Mouse (Mus musculus): ENCODE measurements at regions not wholly inside any gene's neighbourhood (a gene's known extent, or its start where the extent isn't known, plus 50 kb on each side); places are given as distances from the start of the nearest gene placed in this dataset.

DNA sequence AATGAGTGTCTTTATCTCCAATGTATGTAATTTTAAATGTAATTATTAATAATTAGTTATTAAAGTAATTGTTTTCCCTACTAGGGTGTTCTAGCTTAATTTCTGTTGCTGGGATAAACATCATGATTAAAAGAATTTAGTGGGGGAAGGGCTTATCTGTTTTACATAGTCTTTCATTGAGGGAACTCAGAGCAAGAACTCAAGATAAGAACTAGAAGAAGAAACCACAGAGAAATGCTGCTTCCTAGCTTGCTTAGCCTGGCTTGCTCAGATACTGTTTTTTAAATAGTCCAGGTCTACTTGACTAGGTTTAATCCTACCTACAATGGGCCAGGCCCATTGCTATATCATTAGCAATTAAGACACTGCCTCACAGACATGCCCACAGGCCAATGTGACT is 400.3 kb downstream of the Sqor start:
- TF ChIP-seq CTCF (IDR thresholded peaks at IDR 0.05 in 2 of 3, conservative IDR thresholded peaks at IDR 0.05 in 1 of 3; ENCODE audit: control insufficient read depth in 1 of 3, insufficient read depth in 1 of 3, low read depth in 2 of 3, low read length in 3 of 3, poor library complexity in 1 of 3, severe bottlenecking in 1 of 3): no peak
- no peak for TF ChIP-seq RAD21 (IDR thresholded peaks at IDR 0.05; ENCODE audit: low read depth, low read length)
- TF ChIP-seq HCFC1 (IDR thresholded peaks at IDR 0.05; ENCODE audit: low read depth, low read length): no peak
- TF ChIP-seq ZMIZ1 (IDR thresholded peaks at IDR 0.05; ENCODE audit: low read depth, low read length): no peak
- no peak for TF ChIP-seq MAX (IDR thresholded peaks at IDR 0.05; ENCODE audit: low read length)
- TF ChIP-seq ZC3H11A (IDR thresholded peaks at IDR 0.05; ENCODE audit: low read depth, low read length): no peak
- TF ChIP-seq ZNF384 (IDR thresholded peaks at IDR 0.05; ENCODE audit: low read depth, low read length): no peak
- TF ChIP-seq POLR2AphosphoS2 (IDR thresholded peaks at IDR 0.05; ENCODE audit: low read length): no peak
